Mouse (Mus musculus): Measurements from ENCODE around the gene Frmd4a. TPM values are rescaled to one million over a fixed set of nuclear protein-coding genes. Genes with fewer than 3 reads are reported as not detected.

The Frmd4a gene
- polyA plus RNA-seq, 1 experiment = 29.6 TPM

DNA sequence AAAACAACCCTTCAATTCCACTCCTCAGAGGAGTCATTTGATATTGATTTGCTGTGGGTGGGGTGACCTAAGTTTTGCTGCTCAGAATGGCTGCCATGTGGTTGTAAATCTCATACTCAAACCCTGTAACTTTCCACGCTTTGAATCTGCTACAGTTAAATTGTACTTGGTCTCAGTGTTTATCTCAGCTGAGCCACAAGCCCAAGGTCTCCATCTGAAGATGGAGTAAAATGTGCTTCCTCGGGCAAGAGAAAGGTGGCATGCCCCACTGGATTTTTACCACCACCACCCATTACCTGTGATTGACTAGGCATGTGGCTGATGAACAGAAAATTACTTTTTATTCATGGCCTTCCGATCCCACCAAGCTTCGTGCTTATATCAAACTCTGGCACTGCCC lies 488.2 kb downstream of the Frmd4a start:
- no peak for TF ChIP-seq GATA1 (IDR thresholded peaks at IDR 0.05; ENCODE audit: low read length)

GRCm38 (mm10) chr2:4506659-4507058 lies 489.1 kb downstream of the Frmd4a start:
- TF ChIP-seq GATA1 (IDR thresholded peaks at IDR 0.05; ENCODE audit: low read length) = no peak

- no peak for TF ChIP-seq GATA1 (IDR thresholded peaks at IDR 0.05; ENCODE audit: low read length)
These were observed 490.5 kb downstream of the Frmd4a start for GRCm38 (mm10) chr2:4507887-4508615.

- no peak for TF ChIP-seq GATA1 (IDR thresholded peaks at IDR 0.05; ENCODE audit: low read length)
These were observed 491.6 kb downstream of the Frmd4a start for GRCm38 (mm10) chr2:4508959-4509615.

GRCm38 (mm10) chr2:4509739-4510138 lies 492.2 kb downstream of the Frmd4a start:
- no peak for TF ChIP-seq GATA1 (IDR thresholded peaks at IDR 0.05; ENCODE audit: low read length)

GRCm38 (mm10) chr2:4510208-4511079 lies 492.9 kb downstream of the Frmd4a start:
- TF ChIP-seq GATA1 (IDR thresholded peaks at IDR 0.05; ENCODE audit: low read length) = no peak

GRCm38 (mm10) chr2:4511080-4511386 lies 493.5 kb downstream of the Frmd4a start:
- TF ChIP-seq GATA1 (IDR thresholded peaks at IDR 0.05; ENCODE audit: low read length) = no peak

DNA sequence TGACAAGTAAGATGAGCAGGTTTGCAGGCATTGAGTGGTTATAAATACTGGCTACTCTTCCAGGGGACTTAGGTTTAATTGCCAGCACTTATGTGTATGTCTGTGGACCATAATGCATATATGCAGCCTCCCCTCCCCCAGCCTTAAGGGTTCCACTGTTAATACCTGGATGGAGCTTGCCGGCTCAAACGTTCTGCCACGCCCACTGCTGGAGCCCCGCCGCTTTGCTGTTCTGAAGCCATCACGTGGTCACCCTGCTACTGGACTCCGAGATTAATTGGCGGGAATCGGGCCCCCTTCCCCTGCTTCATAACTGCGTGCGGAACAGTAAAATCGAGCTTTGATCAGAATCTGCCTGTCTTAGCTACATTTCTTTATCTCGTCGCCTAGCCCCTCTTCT lies 495.1 kb downstream of the Frmd4a start:
- TF ChIP-seq GATA1 (IDR thresholded peaks at IDR 0.05; ENCODE audit: low read length) = no peak

- TF ChIP-seq GATA1 (IDR thresholded peaks at IDR 0.05; ENCODE audit: low read length) = no peak
These were observed 498.4 kb downstream of the Frmd4a start for GRCm38 (mm10) chr2:4515910-4516309.

DNA sequence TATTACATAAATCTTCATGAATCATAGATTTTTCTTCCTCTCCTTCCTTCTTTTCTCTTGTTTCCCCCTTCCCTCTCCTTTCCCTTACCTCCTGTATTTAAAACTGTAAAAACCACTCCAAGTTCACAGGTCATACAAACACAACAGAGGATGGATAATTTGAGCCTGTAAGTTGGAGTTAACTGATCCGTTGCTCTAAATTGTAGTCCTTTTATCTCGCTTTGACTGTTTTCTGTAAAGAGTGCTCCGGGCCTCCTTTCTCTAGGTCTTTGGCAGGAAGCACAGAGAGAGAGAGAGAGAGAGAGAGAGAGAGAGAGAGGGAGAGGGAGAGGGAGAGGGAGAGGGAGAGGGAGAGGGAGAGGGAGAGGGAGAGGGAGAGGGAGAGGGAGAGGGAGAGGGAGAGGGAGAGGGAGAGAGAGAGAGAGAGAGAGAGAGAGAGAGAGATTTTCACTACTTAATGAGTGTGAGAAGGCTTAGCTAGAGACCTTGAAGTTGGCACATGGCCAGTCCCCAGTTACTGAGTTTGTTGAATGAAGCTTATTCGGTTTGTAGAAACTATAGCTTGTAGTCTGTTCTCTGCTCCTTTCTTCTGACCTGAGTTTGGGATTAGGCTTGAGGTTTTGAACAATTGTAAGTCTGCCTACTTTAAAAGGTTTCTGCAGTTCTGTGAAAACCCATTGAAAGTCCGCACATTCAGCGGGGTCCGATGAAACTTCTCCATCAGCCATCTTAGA lies 499.5 kb downstream of the Frmd4a start:
- TF ChIP-seq GATA1 (IDR thresholded peaks at IDR 0.05; ENCODE audit: low read length) = no peak

- no peak for TF ChIP-seq GATA1 (IDR thresholded peaks at IDR 0.05; ENCODE audit: low read length)
These were observed 500.1 kb downstream of the Frmd4a start for GRCm38 (mm10) chr2:4517553-4518125.

GRCm38 (mm10) chr2:4518549-4518948 lies 501.0 kb downstream of the Frmd4a start:
- no peak for TF ChIP-seq GATA1 (IDR thresholded peaks at IDR 0.05; ENCODE audit: low read length)

GRCm38 (mm10) chr2:4522769-4523487 lies 505.4 kb downstream of the Frmd4a start:
- no peak for TF ChIP-seq GATA1 (IDR thresholded peaks at IDR 0.05; ENCODE audit: low read length)

GRCm38 (mm10) chr2:4527094-4527493 lies 509.6 kb downstream of the Frmd4a start:
- TF ChIP-seq GATA1 (IDR thresholded peaks at IDR 0.05; ENCODE audit: low read length) = no peak
